Mouse (Mus musculus): ENCODE data around the gene Apex2.

- TF ChIP-seq CTCF (IDR thresholded peaks at IDR 0.05; ENCODE audit: control insufficient read depth, insufficient read depth, low read length), result no peak
- no peak for TF ChIP-seq POLR2A (IDR thresholded peaks at IDR 0.05; ENCODE audit: borderline replicate concordance, control insufficient read depth, low read depth, low read length)
Measured at GRCm38 (mm10) chrX:150593266-150594035, 3.8 kb upstream of the Apex2 start.

Measured in bone marrow, adult 2 months (tissue).